Mouse (Mus musculus) layer of hippocampus, adult 9-10 months (tissue): ENCODE data around the gene Nupl1.

Experiments used
- DNase-seq: peaks from one replicate; pipeline ENCODE4 v3.0.0; 2022; ENCODE audit warnings: low spot score

Nupl1 gene

GRCm38 (mm10) chr14:60238551-60238950, 12.7 kb downstream of the Nupl1 start:
- no peak for DNase-seq

GRCm38 (mm10) chr14:60219886-60220285, 31.3 kb downstream of the Nupl1 start:
- DNase-seq, result peak; percentile 56

- no peak for DNase-seq
Measured at GRCm38 (mm10) chr14:60217616-60218015, 33.6 kb downstream of the Nupl1 start.

- no peak for DNase-seq
Measured at GRCm38 (mm10) chr14:60216125-60216524, 35.1 kb downstream of the Nupl1 start.

- no peak for DNase-seq
Measured at GRCm38 (mm10) chr14:60215000-60215399, 36.2 kb downstream of the Nupl1 start.

- no peak for DNase-seq
Measured at GRCm38 (mm10) chr14:60214040-60214439, 37.2 kb downstream of the Nupl1 start.

- DNase-seq, result no peak
Measured at GRCm38 (mm10) chr14:60209166-60209565, 42.1 kb downstream of the Nupl1 start.

- no peak for DNase-seq
Measured at GRCm38 (mm10) chr14:60204993-60205392, 46.2 kb downstream of the Nupl1 start.

GRCm38 (mm10) chr14:60196884-60197283, 54.3 kb downstream of the Nupl1 start, which contains the start of gene Atp8a2:
Atp8a2 (minus strand) TSS chr14:60197179.
- no peak for DNase-seq

GRCm38 (mm10) chr14:60195999-60196398, 55.2 kb downstream of the Nupl1 start:
- DNase-seq, result no peak

GRCm38 (mm10) chr14:60194606-60195005, 56.6 kb downstream of the Nupl1 start:
- no peak for DNase-seq

- no peak for DNase-seq
Measured at GRCm38 (mm10) chr14:60189771-60190170, 61.5 kb downstream of the Nupl1 start.

GRCm38 (mm10) chr14:60188201-60188825, 62.9 kb downstream of the Nupl1 start:
- no peak for DNase-seq

GRCm38 (mm10) chr14:60181306-60181705, 69.9 kb downstream of the Nupl1 start:
- DNase-seq, result no peak

GRCm38 (mm10) chr14:60178571-60178955, 72.7 kb downstream of the Nupl1 start:
- no peak for DNase-seq

- no peak for DNase-seq
Measured at GRCm38 (mm10) chr14:60177614-60178570, 73.3 kb downstream of the Nupl1 start.

- peak; percentile 54 for DNase-seq
Measured at GRCm38 (mm10) chr14:60176891-60177613, 74.2 kb downstream of the Nupl1 start.

GRCm38 (mm10) chr14:60176469-60176890, 74.8 kb downstream of the Nupl1 start:
- no peak for DNase-seq

- no peak for DNase-seq
Measured at GRCm38 (mm10) chr14:60172286-60173055, 78.8 kb downstream of the Nupl1 start.

- no peak for DNase-seq
Measured at GRCm38 (mm10) chr14:60170845-60171610, 80.2 kb downstream of the Nupl1 start.

GRCm38 (mm10) chr14:60163367-60163766, 87.9 kb downstream of the Nupl1 start:
- no peak for DNase-seq
